Mouse (Mus musculus): ENCODE measurements around the gene Ttk.

The Ttk gene

DNA sequence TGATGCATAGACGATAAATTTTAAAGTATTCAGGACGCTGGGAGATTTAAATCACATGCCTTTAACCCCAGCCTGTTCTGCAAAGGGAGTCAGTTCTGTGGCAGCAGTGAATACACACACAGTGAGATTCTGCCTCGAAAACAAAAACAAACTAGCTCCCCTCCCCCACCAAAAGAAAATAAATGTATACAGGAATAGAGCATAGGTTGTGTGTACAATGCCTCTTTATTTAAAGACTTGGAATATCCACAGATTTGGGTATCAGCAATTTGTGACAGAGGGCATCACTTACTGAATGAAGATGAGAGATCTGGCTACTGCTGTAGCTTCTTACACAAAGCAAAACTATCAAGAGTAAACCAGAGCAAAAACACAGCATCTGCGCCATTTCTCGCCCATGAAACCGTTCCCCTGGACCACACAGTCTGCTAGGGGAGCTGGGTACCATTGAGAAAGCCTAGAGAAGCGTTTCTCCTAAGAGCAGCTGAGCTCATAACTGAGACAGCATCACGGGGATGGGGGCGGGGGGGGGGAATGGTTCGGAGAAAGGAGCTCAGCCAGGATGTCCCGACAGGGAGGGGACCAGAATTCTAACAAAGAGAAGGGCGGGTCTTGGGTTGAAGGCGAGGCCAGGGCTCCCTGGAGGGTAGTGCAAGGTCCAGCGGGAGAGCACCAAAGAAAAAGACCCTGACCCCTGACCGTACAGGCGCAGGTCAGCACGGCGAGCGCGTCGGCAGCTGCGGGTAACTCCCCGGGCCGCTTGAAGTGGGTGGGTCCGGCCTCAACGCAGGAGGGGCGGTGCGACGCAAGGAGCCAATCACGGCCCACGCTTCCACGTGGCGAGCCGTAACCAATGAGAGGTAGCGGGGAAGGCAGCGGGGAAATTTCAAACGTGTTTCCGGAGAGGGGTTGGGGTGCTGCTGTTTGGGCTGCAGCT lies at the start of gene Ttk:
Gene Ttk, plus strand, starts transcription at position 879 of the 937 bp plus-strand sequence.
- peak; percentile 78 for DNase-seq (ENCODE audit: low read depth, low spot score)

DNA sequence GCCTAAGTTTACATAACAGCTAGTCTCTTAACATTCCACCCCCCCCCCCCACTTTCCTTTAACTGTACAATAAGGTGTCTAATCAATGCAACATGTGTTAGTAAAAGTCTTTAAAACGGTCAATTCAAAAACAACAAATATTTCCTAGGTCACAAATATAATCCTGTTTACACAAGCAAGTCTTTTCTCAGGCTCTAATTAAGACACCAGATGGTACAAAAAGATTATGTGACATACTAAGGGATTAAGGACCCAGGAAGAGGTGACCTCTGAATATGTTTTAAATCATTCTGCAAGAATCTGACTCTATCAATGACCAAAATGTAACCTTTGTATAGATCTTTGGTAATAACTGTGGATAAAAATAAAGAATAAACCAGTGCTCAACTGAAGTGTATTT lies 49.0 kb upstream of the Ttk start:
- DNase-seq (ENCODE audit: low read depth, low spot score) = peak; percentile 54

DNA sequence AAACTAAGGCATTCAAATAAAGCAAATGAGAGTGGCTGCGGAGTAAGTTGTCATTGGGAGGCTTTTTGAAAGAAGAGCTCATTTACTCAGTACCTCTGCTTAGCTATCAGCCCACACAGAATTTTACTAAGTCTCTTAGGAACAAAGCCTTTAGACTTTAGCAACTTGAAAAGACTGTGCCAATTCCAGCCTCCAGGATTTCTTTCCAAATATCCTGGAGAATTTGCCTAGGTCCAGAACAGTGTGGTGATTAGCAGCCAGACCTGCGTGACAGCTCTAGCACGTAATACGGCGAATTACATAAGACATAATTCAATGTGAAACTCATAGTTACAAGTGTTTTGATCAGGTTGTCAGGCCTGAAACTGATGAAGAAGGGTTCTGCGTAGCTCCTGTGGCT lies 45.2 kb upstream of the Ttk start:
- no peak for DNase-seq (ENCODE audit: low read depth, low spot score)

- DNase-seq (ENCODE audit: low read depth, low spot score) = no peak
Observed at GRCm38 (mm10) chr9:83796875-83797274, 37.6 kb upstream of the Ttk start.

- DNase-seq (ENCODE audit: low read depth, low spot score) = no peak
Observed at GRCm38 (mm10) chr9:83797898-83798297, 36.6 kb upstream of the Ttk start.

DNA sequence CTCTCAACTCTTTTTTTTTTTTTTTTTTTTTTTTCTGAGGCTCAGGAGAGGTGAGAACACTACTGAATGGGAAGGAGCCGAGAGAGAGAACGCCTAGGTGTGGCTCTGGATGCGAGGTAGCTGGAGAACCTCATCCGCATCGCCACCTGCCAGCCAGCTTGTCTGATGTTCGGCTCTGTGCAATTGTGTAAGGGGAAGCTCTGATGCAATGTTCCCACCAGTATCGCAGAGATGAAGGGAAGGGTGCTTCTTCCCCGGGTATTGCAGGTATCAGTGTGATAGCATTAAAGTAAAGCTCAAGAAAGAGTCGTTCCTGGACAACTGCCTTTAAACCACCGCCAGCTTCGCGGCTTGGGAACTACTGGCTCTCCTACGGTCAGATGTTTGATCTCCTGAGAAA lies 30.1 kb upstream of the Ttk start:
- DNase-seq (ENCODE audit: low read depth, low spot score) = no peak

- DNase-seq (ENCODE audit: low read depth, low spot score) = peak; percentile 29
Observed at GRCm38 (mm10) chr9:83805164-83805976, 29.1 kb upstream of the Ttk start.

- peak; percentile 81 for DNase-seq (ENCODE audit: low read depth, low spot score)
Observed at GRCm38 (mm10) chr9:83805977-83806815, 28.3 kb upstream of the Ttk start, which contains the start of gene Elovl4. Gene Elovl4, minus strand, starts transcription at chr9:83806277.

- DNase-seq (ENCODE audit: low read depth, low spot score) = peak; percentile 36
Observed at GRCm38 (mm10) chr9:83807562-83807961, 26.9 kb upstream of the Ttk start.

DNA sequence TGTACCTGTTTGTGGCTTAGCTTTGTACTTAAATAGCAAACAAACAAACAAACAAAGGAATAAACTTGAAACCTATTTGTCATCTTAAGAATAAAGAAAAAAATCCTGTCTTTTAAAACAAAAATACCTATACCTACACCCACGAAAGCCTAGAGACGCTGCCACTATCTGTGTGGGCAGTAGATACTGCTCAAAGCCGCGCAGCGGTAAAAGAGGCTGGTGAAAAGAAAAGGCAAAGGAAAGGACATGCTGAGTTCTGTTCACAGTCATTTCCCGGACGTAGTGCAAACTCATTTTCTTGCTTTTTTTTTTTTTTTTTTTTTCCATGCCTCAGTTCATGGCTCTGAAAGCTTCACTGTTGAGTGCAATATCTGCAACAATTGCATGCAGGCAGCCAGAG lies 15.3 kb upstream of the Ttk start:
- no peak for DNase-seq (ENCODE audit: low read depth, low spot score)

GRCm38 (mm10) chr9:83820976-83821375 lies 13.5 kb upstream of the Ttk start:
- no peak for DNase-seq (ENCODE audit: low read depth, low spot score)

DNA sequence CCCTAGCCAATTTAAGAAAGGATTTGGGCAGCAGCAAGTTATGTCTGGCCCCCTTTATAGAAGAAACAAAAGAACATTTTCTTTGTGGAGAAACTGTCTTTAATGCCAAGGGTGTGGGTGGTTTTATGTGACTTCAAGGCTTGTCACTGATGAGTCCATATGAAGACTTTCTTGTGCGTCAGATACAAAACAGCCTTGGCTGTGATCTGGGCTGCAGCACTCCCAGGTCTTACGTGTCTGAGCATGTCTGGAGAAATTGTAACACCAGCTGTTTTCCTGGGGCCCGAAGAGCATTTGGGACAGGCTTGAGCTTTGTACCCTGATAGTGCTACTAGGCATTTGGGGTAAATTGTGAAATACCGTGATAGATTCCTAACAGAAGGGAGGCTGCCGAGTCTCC lies 11.6 kb upstream of the Ttk start:
- DNase-seq (ENCODE audit: low read depth, low spot score) = no peak

DNA sequence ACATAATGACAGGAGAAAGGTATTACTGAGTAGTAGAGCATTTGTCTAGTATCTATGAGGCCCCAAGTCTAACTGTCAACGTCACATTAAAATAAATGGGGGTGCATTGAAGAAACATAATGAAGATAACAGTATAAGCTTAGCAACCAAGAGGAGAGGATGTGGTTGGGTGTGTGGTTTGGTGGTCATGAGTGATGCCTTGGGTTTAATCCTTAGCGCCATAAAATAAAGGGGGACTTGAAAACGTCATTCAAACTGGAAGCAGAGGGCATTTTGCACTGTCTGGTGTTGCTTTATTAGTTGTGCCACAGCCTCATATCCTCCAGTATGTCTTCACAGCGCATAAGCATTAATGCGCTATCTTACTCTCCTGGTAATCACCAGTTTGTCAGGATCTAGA lies 4.6 kb upstream of the Ttk start:
- no peak for DNase-seq (ENCODE audit: low read depth, low spot score)

- no peak for DNase-seq (ENCODE audit: low read depth, low spot score)
Observed at GRCm38 (mm10) chr9:83831152-83831551, 3.3 kb upstream of the Ttk start.

DNA sequence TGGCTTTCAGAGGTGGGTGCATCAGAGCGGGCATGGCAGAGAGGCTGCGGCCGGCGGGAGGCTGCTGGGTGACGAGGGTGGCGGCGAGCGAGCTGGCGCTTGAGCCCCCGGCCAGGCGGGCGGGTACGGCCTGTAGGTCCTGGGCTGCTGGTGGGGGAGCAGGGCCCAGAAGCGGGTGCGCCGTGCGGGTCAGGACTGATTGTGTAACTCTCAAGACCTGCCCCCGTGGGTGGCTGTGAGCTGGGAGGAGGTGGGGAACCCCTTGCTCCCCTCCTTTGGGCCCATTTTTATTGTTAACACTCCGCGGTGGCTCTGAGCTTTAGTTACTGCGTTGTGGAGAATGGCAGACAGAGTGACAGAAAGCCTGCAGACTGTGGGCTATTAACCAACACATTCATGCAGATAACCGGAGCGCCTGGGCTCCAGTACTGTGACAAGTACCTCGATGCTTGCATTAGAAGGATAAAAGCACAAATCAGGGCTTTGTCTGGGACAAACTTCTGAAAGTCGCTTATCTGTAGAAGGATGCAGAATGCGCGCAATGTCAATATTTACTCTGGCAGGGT lies 342 bp downstream of the Ttk start:
- DNase-seq (ENCODE audit: low read depth, low spot score) = no peak

- no peak for DNase-seq (ENCODE audit: low read depth, low spot score)
Observed at GRCm38 (mm10) chr9:83852464-83852863, 18.0 kb downstream of the Ttk start.

DNA sequence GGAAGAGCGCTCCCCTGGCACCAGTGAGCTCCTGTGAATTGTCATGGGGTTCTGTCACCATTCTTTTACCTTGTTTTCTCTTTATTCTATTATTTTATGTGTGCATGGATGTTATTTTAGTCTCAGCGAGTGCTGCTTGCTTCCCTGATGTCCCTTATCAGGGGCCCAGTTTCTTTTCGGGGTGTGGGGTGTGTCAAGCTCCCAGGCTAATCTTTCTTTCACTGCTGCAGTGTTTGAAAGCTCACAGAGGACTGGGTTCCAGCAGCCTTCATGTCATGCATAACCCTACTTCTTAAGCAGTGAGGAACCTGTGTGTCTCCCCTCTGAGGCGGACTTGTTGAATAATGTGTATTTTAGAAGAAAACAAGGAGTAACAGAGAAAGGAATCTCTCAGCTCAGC lies 30.7 kb downstream of the Ttk start:
- no peak for DNase-seq (ENCODE audit: low read depth, low spot score)

DNA sequence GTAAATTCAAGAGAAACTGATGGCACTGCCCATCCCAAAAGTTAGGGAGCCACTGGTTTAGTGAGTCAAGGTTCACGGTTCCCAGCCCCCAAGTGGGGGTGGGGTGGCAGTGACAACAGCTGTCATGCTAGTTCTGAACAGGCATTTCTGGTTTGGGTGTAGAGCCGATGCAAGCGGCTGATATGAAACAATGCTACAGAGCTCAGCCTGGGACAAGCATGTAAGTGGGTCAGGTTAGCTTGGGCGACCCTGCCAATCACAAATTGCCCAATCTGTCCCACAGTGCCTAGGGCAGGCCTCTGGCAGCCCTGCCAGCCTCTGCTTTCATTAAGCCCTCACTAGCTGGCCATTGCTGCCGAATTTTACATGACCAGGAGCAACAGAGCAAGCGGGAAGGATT lies 47.7 kb downstream of the Ttk start:
- DNase-seq (ENCODE audit: low read depth, low spot score) = peak; percentile 8

DNA sequence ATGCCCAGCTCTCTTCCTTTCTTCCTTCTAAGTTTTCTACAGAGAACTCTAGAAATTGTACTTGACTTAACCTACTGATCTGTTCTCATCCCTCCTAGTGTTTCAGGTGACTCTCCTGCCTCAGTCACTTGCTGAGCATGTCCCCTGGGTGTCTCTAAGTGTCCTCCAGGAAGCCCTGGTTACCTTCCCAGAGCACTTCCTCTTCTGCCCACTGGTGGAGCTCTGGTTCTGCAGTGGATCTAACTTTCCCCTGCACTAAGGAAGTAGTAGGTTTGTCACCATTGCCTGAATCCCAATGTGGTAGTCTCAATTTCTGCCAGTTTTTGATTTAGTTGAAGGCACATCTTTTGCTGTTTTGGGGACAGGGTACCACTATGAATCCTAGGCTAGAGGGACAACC lies 51.7 kb downstream of the Ttk start:
- DNase-seq (ENCODE audit: low read depth, low spot score) = no peak

DNA sequence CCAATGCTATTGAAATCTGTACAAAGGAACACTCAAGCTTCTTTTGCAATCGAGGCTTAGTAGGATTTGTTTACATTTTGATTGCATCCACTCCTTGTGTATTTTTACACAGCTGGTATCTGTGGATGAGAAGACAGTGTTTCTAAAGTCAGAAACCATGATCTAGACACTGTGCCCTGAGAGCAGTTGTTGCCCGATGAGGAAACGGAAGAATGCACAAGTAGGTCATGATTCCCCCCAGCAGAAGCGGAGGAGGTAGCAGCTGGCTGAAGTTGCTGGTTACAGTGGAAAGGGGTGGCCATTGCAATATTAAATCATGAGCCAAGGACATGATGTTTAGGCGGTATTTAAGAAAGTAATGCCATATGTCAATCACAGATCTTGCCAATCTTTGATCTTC lies 53.7 kb downstream of the Ttk start:
- DNase-seq (ENCODE audit: low read depth, low spot score) = no peak

GRCm38 (mm10) chr9:83893073-83893472 lies 58.6 kb downstream of the Ttk start:
- DNase-seq (ENCODE audit: low read depth, low spot score) = no peak

Measured in retina, postnatal 7 days (tissue).